Mouse (Mus musculus): Measurements from ENCODE around the gene Tomm20l.

DNA sequence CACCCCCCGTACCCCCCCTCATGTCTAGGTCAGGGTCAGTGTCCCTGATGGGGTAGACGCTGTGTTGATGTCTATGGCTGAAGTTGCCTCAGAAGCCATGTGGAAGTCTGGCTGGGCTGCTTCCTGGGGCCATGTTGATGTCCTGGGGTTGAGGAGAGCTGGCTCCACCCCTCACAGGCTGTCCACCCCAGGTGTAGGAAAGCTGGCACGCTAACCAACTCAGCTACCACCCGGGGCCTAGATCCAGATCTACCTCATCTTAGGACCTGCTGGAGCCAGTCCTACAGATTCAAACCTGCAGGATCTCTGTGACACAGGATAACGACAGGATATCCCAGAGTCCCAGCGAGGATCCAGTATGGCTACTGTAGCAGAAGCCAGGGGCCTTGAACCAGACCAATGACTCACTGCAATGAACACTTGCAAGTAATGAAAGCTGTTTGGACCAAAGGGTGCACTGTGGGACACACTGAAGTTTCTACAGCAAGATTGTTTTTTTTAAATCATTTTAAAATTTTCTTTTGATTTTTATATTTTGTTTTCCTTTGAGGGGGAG lies 3.9 kb upstream of the Tomm20l start:
- no peak for TF ChIP-seq CTCF (conservative IDR thresholded peaks at IDR 0.05; ENCODE audit: insufficient read depth, insufficient read length, low read depth, low read length)
- TF ChIP-seq POLR2A (IDR thresholded peaks at IDR 0.05; ENCODE audit: low read depth, low read length) = no peak
